Mouse (Mus musculus) heart, adult 2 months (tissue): ENCODE measurements around the gene Phf24.

Source experiments
- CTCF ChIP-seq: fragments of 200-600 bp; IDR thresholded peaks from 2 replicates; pipeline ENCODE4 v1.8.1; 2022; ENCODE audit warnings: antibody characterized with exemption, mild to moderate bottlenecking, moderate library complexity
- EP300 ChIP-seq: fragments of 200-500 bp; IDR thresholded peaks from 2 replicates; pipeline ENCODE4 v1.6.1; 2011; ENCODE audit warnings: low read depth, low read length, control low read depth; ENCODE audit not compliant: insufficient read depth

- TF ChIP-seq CTCF: peak; percentile 93
- peak; percentile 52 for TF ChIP-seq EP300
Observed at GRCm38 (mm10) chr4:42954297-42954696, 37.8 kb downstream of the Phf24 start.
